Mouse (Mus musculus) small intestine, adult 2 months (tissue): ENCODE measurements around the gene Tmem38a. TPM values are rescaled to one million over a fixed set of nuclear protein-coding genes. Genes with fewer than 3 reads are reported as not detected.

Source experiments
- H3K27ac ChIP-seq: fragments of 200-500 bp; 2 replicates; pipeline ENCODE4 v1.5.1; 2012; ENCODE audit warnings: low read depth, low read length, control low read depth, inconsistent platforms; ENCODE audit not compliant: insufficient read depth
- H3K27me3 ChIP-seq: fragments of 200-500 bp; 2 replicates; pipeline ENCODE4 v1.6.1; 2012; ENCODE audit warnings: mild to moderate bottlenecking, moderate library complexity, low read length, inconsistent platforms; ENCODE audit not compliant: control insufficient read depth, insufficient read depth
- H3K36me3 ChIP-seq: fragments of 200-500 bp; 2 replicates; pipeline ENCODE4 v1.6.1; 2012; ENCODE audit warnings: mild to moderate bottlenecking, low read length, control low read depth, inconsistent platforms; ENCODE audit not compliant: control insufficient read depth, insufficient read depth
- H3K4me1 ChIP-seq: fragments of 200-500 bp; 2 replicates; pipeline ENCODE4 v1.6.1; 2012; ENCODE audit warnings: low read length, inconsistent platforms, mixed read lengths; ENCODE audit not compliant: control insufficient read depth, insufficient read depth, insufficient read length
- H3K4me3 ChIP-seq: fragments of 200-500 bp; 2 replicates; pipeline ENCODE4 v1.5.1; 2012; ENCODE audit warnings: low read depth, mild to moderate bottlenecking, control low read depth, inconsistent platforms, low read length, moderate library complexity
- CTCF ChIP-seq: fragments of 200-500 bp; IDR thresholded peaks from 2 replicates; pipeline ENCODE4 v1.5.1; 2012; ENCODE audit warnings: low read depth, mild to moderate bottlenecking, control low read depth, inconsistent platforms, low read length, moderate library complexity, mixed read lengths; ENCODE audit not compliant: insufficient replicate concordance, insufficient read length; ENCODE audit errors: extremely low read depth
- POLR2A ChIP-seq: fragments of 200-500 bp; IDR thresholded peaks from 2 replicates; pipeline ENCODE4 v1.6.1; 2012; ENCODE audit warnings: low read depth, mild to moderate bottlenecking, control low read depth, inconsistent platforms, low read length, moderate library complexity
- WGBS: fragments of 180-500 bp; shearing (Covaris S2); methylation state at CpG from one replicate; pipeline ENCODE4 v1.1.7; 2018; 5-methylcytosine and 5-hydroxymethylcytosine counted together
- polyA plus RNA-seq: library from polyadenylated mRNA; depleted of rRNA; stranded (reverse); fragments of >200 nt; gene quantifications from 2 replicates; pipeline ENCODE4 v1.2.3, GENCODE M21; 2012

Tmem38a gene
- polyA plus RNA-seq, 1 experiment: 11.5 TPM

GRCm38 (mm10) chr8:72572507-72572906 is 652 bp downstream of the Tmem38a start:
- H3K4me3 ChIP-seq: peak overlapping the region; percentile 75
- H3K27ac ChIP-seq: no peak overlapping the region
- H3K36me3 ChIP-seq: peaks cover 22% of the 10 kb centered on the region
- TF ChIP-seq POLR2A (no peak), CTCF (no peak)
- H3K4me1 ChIP-seq: peaks cover 15% of the 10 kb centered on the region
- no peaks in the 10 kb centered on the region for H3K27me3 ChIP-seq
- WGBS: 20% methylated on average over 10 of the region's 10 CpGs

GRCm38 (mm10) chr8:72573450-72573849 is 1.6 kb downstream of the Tmem38a start:
- H3K27me3 ChIP-seq: no peaks in the 10 kb centered on the region
- 84% methylated on average over 6 of the region's 6 CpGs for WGBS
- TF ChIP-seq POLR2A (no peak), CTCF (no peak)
- no peak overlapping the region for H3K4me3 ChIP-seq
- no peak overlapping the region for H3K27ac ChIP-seq
- H3K36me3 ChIP-seq: peaks cover 12% of the 10 kb centered on the region
- peaks cover 15% of the 10 kb centered on the region for H3K4me1 ChIP-seq

- WGBS: 96% methylated on average over 6 of the region's 6 CpGs
Observed at GRCm38 (mm10) chr8:72575915-72576314, 4.1 kb downstream of the Tmem38a start.

GRCm38 (mm10) chr8:72577266-72577665 is 5.4 kb downstream of the Tmem38a start:
- 0 out of 2 replicates have a peak, but pooled peaks cover 3% of the 10 kb centered on the region for H3K4me1 ChIP-seq
- no peak overlapping the region for H3K27ac ChIP-seq
- no peaks in the 10 kb centered on the region for H3K27me3 ChIP-seq
- no peaks in the 10 kb centered on the region for H3K36me3 ChIP-seq
- WGBS: 84% methylated on average over 3 of the region's 3 CpGs
- TF ChIP-seq POLR2A: no peak
- H3K4me3 ChIP-seq: no peak overlapping the region

More at GRCm38 (mm10) chr8:72575915-72576314, 4.1 kb downstream of the Tmem38a start:
- Histone ChIP-seq H3K36me3 (no peaks in the 10 kb centered on the region), H3K4me3 (no peak overlapping the region), H3K27ac (no peak overlapping the region), H3K27me3 (no peaks in the 10 kb centered on the region), H3K4me1 (peaks cover 5% of the 10 kb centered on the region; the same call in 1 of the 2 replicates)
- no peak for TF ChIP-seq CTCF
- TF ChIP-seq POLR2A: no peak

GRCm38 (mm10) chr8:72577941-72578340 is 6.1 kb downstream of the Tmem38a start:
- H3K27me3 ChIP-seq: no peaks in the 10 kb centered on the region
- H3K36me3 ChIP-seq: no peaks in the 10 kb centered on the region
- no peak overlapping the region for H3K27ac ChIP-seq
- H3K4me3 ChIP-seq: no peak overlapping the region
- 75% methylated on average over 1 of the region's 1 CpGs for WGBS
- no peaks in the 10 kb centered on the region for H3K4me1 ChIP-seq
- TF ChIP-seq CTCF (no peak), POLR2A (no peak)

- WGBS: 55% methylated on average over 9 of the region's 9 CpGs
- Histone ChIP-seq H3K4me3 (no peak overlapping the region), H3K4me1 (no peaks in the 10 kb centered on the region), H3K27ac (no peak overlapping the region), H3K27me3 (no peaks in the 10 kb centered on the region), H3K36me3 (no peaks in the 10 kb centered on the region)
- TF ChIP-seq CTCF (no peak), POLR2A (no peak)
Observed at GRCm38 (mm10) chr8:72579374-72579773, 7.5 kb downstream of the Tmem38a start.

GRCm38 (mm10) chr8:72583056-72583771 is 11.4 kb downstream of the Tmem38a start:
- no peaks in the 10 kb centered on the region for H3K4me1 ChIP-seq
- no peaks in the 10 kb centered on the region for H3K36me3 ChIP-seq
- H3K27me3 ChIP-seq: no peaks in the 10 kb centered on the region
- H3K27ac ChIP-seq: no peak overlapping the region; the same call in 1 of the 2 replicates
- WGBS: 69% methylated on average over 7 of the region's 7 CpGs
- H3K4me3 ChIP-seq: no peak overlapping the region
- no peak for TF ChIP-seq CTCF
- no peak for TF ChIP-seq POLR2A

GRCm38 (mm10) chr8:72584390-72584789 is 12.5 kb downstream of the Tmem38a start:
- H3K36me3 ChIP-seq: no peaks in the 10 kb centered on the region
- WGBS: 74% methylated on average over 6 of the region's 6 CpGs
- TF ChIP-seq CTCF (no peak), POLR2A (no peak)
- H3K4me3 ChIP-seq: no peak overlapping the region
- no peak overlapping the region for H3K27ac ChIP-seq
- no peaks in the 10 kb centered on the region for H3K27me3 ChIP-seq
- H3K4me1 ChIP-seq: no peaks in the 10 kb centered on the region
